Comparison of ENCODE assay signal across 10 mouse cellular contexts in genomic region chr1:153095826-153096727, GRCm38 (mm10).
DNase-seq lines count a peak whose midpoint lies in the region; ATAC-seq and TF ChIP-seq lines count a peak whose summit lies in the region.
"Had no signal": no experiment of that assay in that cellular context is flagged by ENCODE, and none has a peak within 500 bp of the region (broad histone marks: within the 10 kb centered on the region; RNA-seq: fewer than 3 reads in every experiment).

No protein-coding gene starts in this region.

- H3K27ac ChIP-seq in kidney, adult 2 months (ENCODE audit: insufficient read depth, low read depth, low read length), result no peak overlapping the region
- H3K27ac ChIP-seq in embryonic facial prominence, embryonic 13.5 days, result peak overlapping the region; percentile 2; the same call in 1 of the 2 replicates
- H3K27ac ChIP-seq: liver, embryonic 13.5 days had no signal

- H3K4me1 ChIP-seq in kidney, adult 2 months (ENCODE audit: control insufficient read depth, insufficient read depth, low read length), result no peaks in the 10 kb centered on the region
- H3K4me1 ChIP-seq in embryonic facial prominence, embryonic 13.5 days, result peaks cover 29% of the 10 kb centered on the region

- no peaks in the 10 kb centered on the region for H3K27me3 ChIP-seq in kidney, adult 2 months (replicated peaks; ENCODE audit: control insufficient read depth, insufficient read depth, low read length)
- H3K27me3 ChIP-seq in embryonic facial prominence, embryonic 13.5 days, result peaks cover 3% of the 10 kb centered on the region; the same call in 1 of the 2 replicates

- peak; percentile 45 for DNase-seq in adrenal gland, postnatal 14 days
- DNase-seq in adrenal gland, adult 2 months, result no peak
- peak; percentile 28 for DNase-seq in kidney, postnatal 10 days
- DNase-seq in kidney, adult 2 months, result no peak
- DNase-seq in lung, postnatal 10 days, result peak; percentile 60
- DNase-seq in spleen, postnatal 10 days (ENCODE audit: low spot score in 2 of 2), result no peak
- DNase-seq in left cerebral cortex, adult 11 months (ENCODE audit: low spot score), result no peak
- DNase-seq: liver, embryonic 13.5 days; thymus, postnatal 25 days had no signal

- WGBS in kidney, adult 2 months, result 35% methylated on average over 16 of the region's 16 CpGs
- WGBS in embryonic facial prominence, embryonic 13.5 days, result 5% methylated on average over 16 of the region's 16 CpGs

- TF ChIP-seq CTCF in kidney, adult 2 months (conservative IDR thresholded peaks at IDR 0.05; ENCODE audit: insufficient read depth, insufficient read length, low read depth, low read length), result no peak

- peak; percentile 56; the same call in 1 of the 2 replicates for ATAC-seq in embryonic facial prominence, embryonic 13.5 days (ENCODE audit: insufficient number of reproducible peaks, insufficient read depth, low FRiP score, low TSS enrichment, low read depth)

- TF ChIP-seq POLR2A in kidney, adult 2 months (IDR thresholded peaks at IDR 0.05; ENCODE audit: low read depth, low read length), result no peak

- H3K9ac ChIP-seq in embryonic facial prominence, embryonic 13.5 days, result no peak overlapping the region
- H3K9ac ChIP-seq: liver, embryonic 13.5 days had no signal

- H3K9me3 ChIP-seq in embryonic facial prominence, embryonic 13.5 days, result no peaks in the 10 kb centered on the region
- H3K9me3 ChIP-seq: liver, embryonic 13.5 days had no signal

- no peaks in the 10 kb centered on the region for H3K36me3 ChIP-seq in kidney, adult 2 months (ENCODE audit: control insufficient read depth, insufficient read depth, low read length)
- H3K36me3 ChIP-seq in embryonic facial prominence, embryonic 13.5 days, result no peaks in the 10 kb centered on the region
- H3K36me3 ChIP-seq: liver, embryonic 13.5 days had no signal

- no peak overlapping the region for H3K4me2 ChIP-seq in embryonic facial prominence, embryonic 13.5 days
- H3K4me2 ChIP-seq: liver, embryonic 13.5 days had no signal

- H3K4me3 ChIP-seq in kidney, adult 2 months (ENCODE audit: insufficient read depth, low read depth, low read length), result no peak overlapping the region
- H3K4me3 ChIP-seq in embryonic facial prominence, embryonic 13.5 days, result no peak overlapping the region
- H3K4me3 ChIP-seq: liver, embryonic 13.5 days had no signal

Comparison
In these comparisons a context has a peak if more than half of its experiments do, and no peak if none do; other contexts are left out.
1. DNase-seq: peak in adrenal gland, postnatal 14 days (single experiment), kidney, postnatal 10 days (single experiment) and lung, postnatal 10 days (single experiment); none in adrenal gland, adult 2 months (single experiment), kidney, adult 2 months (single experiment), spleen, postnatal 10 days (0 of 2) and left cerebral cortex, adult 11 months (single experiment).